Mouse (Mus musculus): Measurements from ENCODE around the gene Hist1h3i. TPM values are rescaled to one million over a fixed set of nuclear protein-coding genes. Genes with fewer than 3 reads are reported as not detected.
A peak's percentile ranks its signal among the peaks of the same experiment; 100 is the strongest.
"Not testable (repeated sequence)": the region's sequence is repeated elsewhere in the genome, so short reads cannot be mapped to it uniquely, and the experiment has no call there.

Gene Hist1h3i
- polyA plus RNA-seq, 1 experiment = 4.3 TPM

- H3K4me1 ChIP-seq (ENCODE audit: control insufficient read depth, insufficient read depth, low read length) = no peaks in the 10 kb centered on the region
- H3K4me3 ChIP-seq (ENCODE audit: insufficient read depth, low read length) = no peak overlapping the region
- TF ChIP-seq POLR2A (IDR thresholded peaks at IDR 0.05; ENCODE audit: low read depth, low read length) = no peak
- no peak for TF ChIP-seq CTCF (IDR thresholded peaks at IDR 0.05; ENCODE audit: borderline replicate concordance, insufficient read depth, low read length)
- no peak overlapping the region for H3K27ac ChIP-seq (ENCODE audit: insufficient read depth, low read length)
Observed at GRCm38 (mm10) chr13:21795584-21795983, 12.4 kb upstream of the Hist1h3i start.

GRCm38 (mm10) chr13:21790601-21791283 is 7.6 kb upstream of the Hist1h3i start:
- Histone ChIP-seq H3K4me3 (ENCODE audit: insufficient read depth, low read length) (no peak overlapping the region), H3K27ac (ENCODE audit: insufficient read depth, low read length) (no peak overlapping the region)

DNA sequence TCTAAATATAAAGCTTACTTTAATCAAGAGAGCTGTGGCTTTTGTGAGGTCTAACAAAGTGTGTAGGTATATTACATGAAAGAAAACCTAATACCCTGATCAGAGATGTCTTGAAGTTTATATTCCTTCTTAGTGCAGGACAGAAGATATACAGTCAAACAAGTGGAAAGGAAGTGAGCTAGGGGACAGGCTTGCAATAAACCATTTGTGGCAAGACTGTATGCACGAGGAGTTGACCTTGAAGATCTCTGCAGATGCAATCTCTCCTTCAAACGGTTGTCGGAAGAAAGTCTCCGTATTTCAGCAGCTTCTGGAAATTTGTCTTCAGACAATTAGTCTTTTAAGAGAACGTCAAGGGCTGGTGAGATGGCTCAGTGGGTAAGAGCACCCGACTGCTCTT is 6.8 kb upstream of the Hist1h3i start:
- Histone ChIP-seq H3K4me1 (ENCODE audit: control insufficient read depth, insufficient read depth, low read length) (no peaks in the 10 kb centered on the region), H3K4me3 (ENCODE audit: insufficient read depth, low read length) (no peak overlapping the region), H3K27ac (ENCODE audit: insufficient read depth, low read length) (no peak overlapping the region)
- TF ChIP-seq CTCF (IDR thresholded peaks at IDR 0.05; ENCODE audit: borderline replicate concordance, insufficient read depth, low read length) (no peak), POLR2A (IDR thresholded peaks at IDR 0.05; ENCODE audit: low read depth, low read length) (no peak)

More at GRCm38 (mm10) chr13:21790601-21791283, 7.6 kb upstream of the Hist1h3i start:
- no peaks in the 10 kb centered on the region for H3K4me1 ChIP-seq (ENCODE audit: control insufficient read depth, insufficient read depth, low read length)
- TF ChIP-seq CTCF (IDR thresholded peaks at IDR 0.05; ENCODE audit: borderline replicate concordance, insufficient read depth, low read length) = no peak
- TF ChIP-seq POLR2A (IDR thresholded peaks at IDR 0.05; ENCODE audit: low read depth, low read length) = no peak

- TF ChIP-seq POLR2A (IDR thresholded peaks at IDR 0.05; ENCODE audit: low read depth, low read length) = no peak; the same call in 1 of the 2 replicates
- TF ChIP-seq CTCF (IDR thresholded peaks at IDR 0.05; ENCODE audit: borderline replicate concordance, insufficient read depth, low read length) = no peak
Observed at GRCm38 (mm10) chr13:21787760-21788593, 4.8 kb upstream of the Hist1h3i start.

DNA sequence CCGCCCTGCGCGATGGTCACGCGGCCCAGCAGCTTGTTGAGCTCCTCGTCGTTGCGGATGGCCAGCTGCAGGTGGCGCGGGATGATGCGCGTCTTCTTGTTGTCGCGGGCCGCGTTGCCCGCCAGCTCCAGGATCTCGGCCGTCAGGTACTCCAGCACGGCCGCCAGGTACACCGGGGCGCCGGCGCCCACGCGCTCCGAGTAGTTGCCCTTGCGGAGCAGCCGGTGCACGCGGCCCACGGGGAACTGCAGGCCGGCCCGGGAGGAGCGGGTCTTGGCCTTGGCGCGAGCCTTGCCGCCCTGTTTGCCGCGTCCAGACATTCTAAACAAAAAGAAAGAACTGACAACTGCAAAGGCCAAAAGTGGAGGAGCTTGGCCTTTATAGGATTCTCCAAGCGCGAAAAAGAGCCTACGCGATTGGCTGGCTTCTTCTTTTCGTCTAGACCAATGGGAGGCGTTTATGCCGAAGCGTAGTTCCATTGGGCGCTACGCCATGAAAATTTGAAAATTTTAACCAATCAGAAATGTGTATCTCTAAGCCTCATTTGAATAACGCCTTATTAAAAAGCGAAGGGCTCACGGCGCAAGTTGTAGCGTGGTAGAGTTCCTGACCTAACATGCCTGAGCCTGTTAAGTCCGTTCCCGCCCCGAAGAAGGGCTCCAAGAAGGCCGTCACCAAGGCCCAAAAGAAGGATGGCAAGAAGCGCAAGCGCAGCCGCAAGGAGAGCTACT is 3.9 kb upstream of the Hist1h3i start, which contains the start of the genes Hist1h2an and Hist1h2bp:
TSS of gene Hist1h2an (minus strand) at position 320 of the 731 bp plus-strand sequence.
TSS of gene Hist1h2bp (plus strand) at position 563 of the 731 bp plus-strand sequence.
- H3K4me1 ChIP-seq (ENCODE audit: control insufficient read depth, insufficient read depth, low read length) = not testable (repeated sequence)
- Histone ChIP-seq H3K4me3 (ENCODE audit: insufficient read depth, low read length) (peak within 1 kb of the TSS; percentile 19; the same call in 1 of the 2 replicates), H3K27ac (ENCODE audit: insufficient read depth, low read length) (peak within 1 kb of the TSS; percentile 85)
- peak; percentile 72 for TF ChIP-seq POLR2A (IDR thresholded peaks at IDR 0.05; ENCODE audit: low read depth, low read length)

More at GRCm38 (mm10) chr13:21787760-21788593, 4.8 kb upstream of the Hist1h3i start:
- Histone ChIP-seq H3K4me3 (ENCODE audit: insufficient read depth, low read length) (peak overlapping the region; percentile 19; the same call in 1 of the 2 replicates), H3K4me1 (ENCODE audit: control insufficient read depth, insufficient read depth, low read length) (no peaks in the 10 kb centered on the region), H3K27ac (ENCODE audit: insufficient read depth, low read length) (peak overlapping the region; percentile 85)

DNA sequence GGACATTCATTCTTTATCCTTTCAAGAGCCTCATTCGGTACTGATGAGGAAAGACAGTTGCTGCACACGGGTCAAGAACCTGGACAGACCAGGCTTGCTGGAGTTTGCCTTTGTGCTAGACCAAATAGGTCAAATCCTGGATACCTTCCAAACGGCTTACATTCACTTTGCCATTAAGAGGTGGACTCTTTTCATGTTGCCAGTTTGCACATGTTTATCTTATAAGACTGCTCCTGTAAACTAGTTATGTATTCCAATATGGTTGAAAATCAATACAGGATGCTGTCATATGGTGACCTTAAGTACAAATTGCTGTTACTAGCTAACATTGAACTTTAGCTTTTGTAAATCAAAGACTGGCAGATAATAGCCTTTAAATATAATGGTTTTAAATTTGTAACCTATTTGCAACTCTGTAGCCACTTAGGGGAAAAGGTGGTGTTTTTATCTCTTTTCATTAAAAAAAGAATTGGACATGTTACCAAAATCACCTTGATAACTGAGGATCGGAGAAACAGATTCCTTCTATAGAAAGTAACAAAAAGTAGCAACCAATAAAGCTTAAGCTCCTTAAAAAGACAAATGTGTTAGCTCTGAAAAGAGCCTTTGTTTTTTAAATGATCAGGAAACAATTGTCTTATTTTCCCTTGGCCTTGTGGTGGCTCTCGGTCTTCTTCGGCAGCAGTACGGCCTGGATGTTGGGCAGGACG is 3.2 kb upstream of the Hist1h3i start:
- peak overlapping the region; percentile 7; the same call in 1 of the 2 replicates for H3K4me3 ChIP-seq (ENCODE audit: insufficient read depth, low read length)
- H3K4me1 ChIP-seq (ENCODE audit: control insufficient read depth, insufficient read depth, low read length) = no peaks in the 10 kb centered on the region
- peak overlapping the region; percentile 66 for H3K27ac ChIP-seq (ENCODE audit: insufficient read depth, low read length)
- no peak for TF ChIP-seq CTCF (IDR thresholded peaks at IDR 0.05; ENCODE audit: borderline replicate concordance, insufficient read depth, low read length)
- peak; percentile 79 for TF ChIP-seq POLR2A (IDR thresholded peaks at IDR 0.05; ENCODE audit: low read depth, low read length)

DNA sequence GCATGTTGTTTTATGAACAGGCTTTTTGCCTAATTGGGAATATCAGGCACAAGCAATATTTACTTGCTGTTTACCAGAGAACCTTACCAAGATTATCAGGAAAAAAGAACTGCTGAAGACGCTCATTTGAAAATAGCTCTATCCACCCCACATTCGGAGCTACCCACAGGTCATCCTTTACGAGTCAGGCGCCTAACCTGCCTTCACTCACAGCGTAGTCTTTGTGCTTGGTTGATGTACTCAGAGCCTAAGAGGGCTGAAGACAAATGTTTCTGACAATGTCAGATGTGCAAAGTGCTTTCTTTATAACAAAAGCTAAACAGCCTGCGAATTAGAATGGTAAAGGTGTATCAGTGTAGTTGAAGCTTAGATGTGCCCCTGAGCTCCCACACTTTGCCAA is 1.1 kb upstream of the Hist1h3i start:
- H3K4me3 ChIP-seq (ENCODE audit: insufficient read depth, low read length) = no peak overlapping the region
- no peak for TF ChIP-seq CTCF (IDR thresholded peaks at IDR 0.05; ENCODE audit: borderline replicate concordance, insufficient read depth, low read length)
- TF ChIP-seq POLR2A (IDR thresholded peaks at IDR 0.05; ENCODE audit: low read depth, low read length) = no peak
- H3K27ac ChIP-seq (ENCODE audit: insufficient read depth, low read length) = peak overlapping the region; percentile 91
- no peaks in the 10 kb centered on the region for H3K4me1 ChIP-seq (ENCODE audit: control insufficient read depth, insufficient read depth, low read length)

- TF ChIP-seq POLR2A (IDR thresholded peaks at IDR 0.05; ENCODE audit: low read depth, low read length) (no peak), CTCF (IDR thresholded peaks at IDR 0.05; ENCODE audit: borderline replicate concordance, insufficient read depth, low read length) (no peak)
- H3K4me3 ChIP-seq (ENCODE audit: insufficient read depth, low read length) = no peak overlapping the region
- peak overlapping the region; percentile 91 for H3K27ac ChIP-seq (ENCODE audit: insufficient read depth, low read length)
- H3K4me1 ChIP-seq (ENCODE audit: control insufficient read depth, insufficient read depth, low read length) = no peaks in the 10 kb centered on the region
Observed at GRCm38 (mm10) chr13:21783734-21784161, 578 bp upstream of the Hist1h3i start.
